Comparison of ENCODE assay signal across 17 mouse cellular contexts in the genomic region with DNA sequence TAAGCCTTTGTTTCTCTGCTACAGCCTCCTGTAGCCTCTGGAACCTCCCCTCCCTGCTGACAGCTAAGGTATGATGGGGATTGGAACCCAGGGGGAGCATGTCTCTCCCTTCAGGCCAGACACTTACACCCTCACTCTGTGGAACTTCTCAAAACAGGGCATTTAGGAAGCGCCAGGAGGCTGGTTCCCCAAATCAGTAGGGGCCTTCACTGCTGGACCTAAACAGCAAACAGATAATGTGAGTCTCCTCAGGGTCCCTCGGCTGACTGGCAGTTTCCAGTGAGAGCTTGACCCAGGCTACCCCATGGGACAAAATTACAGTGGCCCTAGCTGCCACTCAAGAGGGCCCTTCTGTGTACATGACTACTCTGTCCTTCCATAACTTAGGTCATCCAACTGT.
"Had no signal": no experiment of that assay in that cellular context is flagged by ENCODE, and none has a peak within 500 bp of the region (broad histone marks: within the 10 kb centered on the region; RNA-seq: fewer than 3 reads in every experiment).

No protein-coding gene starts in this region.

- H3K4me2 ChIP-seq: lung, embryonic 14.5 days; midbrain, embryonic 11.5 days; midbrain, embryonic 13.5 days; neural tube, embryonic 13.5 days; neural tube, embryonic 15.5 days had no signal

- ATAC-seq: midbrain, embryonic 13.5 days; midbrain, embryonic 16.5 days had no signal

- H3K36me3 ChIP-seq: midbrain, embryonic 13.5 days; neural tube, embryonic 13.5 days; neural tube, embryonic 15.5 days had no signal

- H3K9ac ChIP-seq: lung, embryonic 14.5 days; midbrain, embryonic 13.5 days; neural tube, embryonic 13.5 days; neural tube, embryonic 15.5 days had no signal

- H3K4me3 ChIP-seq: megakaryocyte, embryonic 14.5 days; midbrain, embryonic 13.5 days; neural tube, embryonic 13.5 days; neural tube, embryonic 15.5 days had no signal

- DNase-seq: lung, adult 18-20 months; lung, embryonic 14.5 days; lung, postnatal 10 days; lung, postnatal 4 days; right cerebral cortex, adult 18-20 months; right cerebral cortex, postnatal 25 days; right cerebral cortex, postnatal 4 days; spleen, adult 18-20 months; thymus, adult 18-20 months; thymus, postnatal 14 days; thymus, postnatal 36 days had no signal

- H3K27ac ChIP-seq: midbrain, embryonic 13.5 days; neural tube, embryonic 13.5 days; neural tube, embryonic 15.5 days had no signal

- H3K9me3 ChIP-seq: midbrain, embryonic 13.5 days; neural tube, embryonic 13.5 days; neural tube, embryonic 15.5 days had no signal
